Mouse (Mus musculus): Measurements from ENCODE around the gene 1700086D15Rik.

1700086D15Rik gene

GRCm38 (mm10) chr11:65135251-65135739 is 24.4 kb downstream of the 1700086D15Rik start:
- peak in 1 of 2 experiments; percentile 29 for DNase-seq (ENCODE audit: low spot score in 2 of 2)

- DNase-seq (ENCODE audit: low spot score in 2 of 2), result no peak
Observed at GRCm38 (mm10) chr11:65133661-65134060, 26.0 kb downstream of the 1700086D15Rik start.

- no peak for DNase-seq (ENCODE audit: low spot score in 2 of 2)
Observed at GRCm38 (mm10) chr11:65129110-65129509, 30.6 kb downstream of the 1700086D15Rik start.

- DNase-seq (ENCODE audit: low spot score in 2 of 2), result no peak
Observed at GRCm38 (mm10) chr11:65128666-65129065, 31.0 kb downstream of the 1700086D15Rik start.

- peak in 1 of 2 experiments; percentile 28 for DNase-seq (ENCODE audit: low spot score in 2 of 2)
Observed at GRCm38 (mm10) chr11:65126566-65126965, 33.1 kb downstream of the 1700086D15Rik start.

GRCm38 (mm10) chr11:65124913-65125418 is 34.7 kb downstream of the 1700086D15Rik start:
- DNase-seq (ENCODE audit: low spot score in 2 of 2), result no peak

- DNase-seq (ENCODE audit: low spot score in 2 of 2), result no peak
Observed at GRCm38 (mm10) chr11:65120276-65120675, 39.4 kb downstream of the 1700086D15Rik start.

GRCm38 (mm10) chr11:65115811-65116210 is 43.9 kb downstream of the 1700086D15Rik start:
- no peak for DNase-seq (ENCODE audit: low spot score in 2 of 2)

GRCm38 (mm10) chr11:65112086-65112485 is 47.6 kb downstream of the 1700086D15Rik start:
- no peak for DNase-seq (ENCODE audit: low spot score in 2 of 2)

GRCm38 (mm10) chr11:65111651-65112050 is 48.0 kb downstream of the 1700086D15Rik start:
- DNase-seq (ENCODE audit: low spot score in 2 of 2), result no peak

GRCm38 (mm10) chr11:65110058-65110457 is 49.6 kb downstream of the 1700086D15Rik start:
- DNase-seq (ENCODE audit: low spot score in 2 of 2), result no peak

- DNase-seq (ENCODE audit: low spot score in 2 of 2), result no peak
Observed at GRCm38 (mm10) chr11:65107734-65108171, 51.9 kb downstream of the 1700086D15Rik start.

GRCm38 (mm10) chr11:65107151-65107550 is 52.5 kb downstream of the 1700086D15Rik start:
- no peak for DNase-seq (ENCODE audit: low spot score in 2 of 2)

- DNase-seq (ENCODE audit: low spot score in 2 of 2), result no peak
Observed at GRCm38 (mm10) chr11:65104076-65104475, 55.6 kb downstream of the 1700086D15Rik start.
